Mouse (Mus musculus) kidney, embryonic 16.5 days (tissue): ENCODE data around the gene 1700025G04Rik. TPM values are rescaled to one million over a fixed set of nuclear protein-coding genes. Genes with fewer than 3 reads are reported as not detected.

ENCODE experiments used
- ATAC-seq: fragments of 200-750 bp; cut with Nextera tagmentation; 2 replicates; pipeline ENCODE4 v1.8.0; 2017; ENCODE audit warnings: moderate TSS enrichment; ENCODE audit not compliant: low FRiP score, low TSS enrichment
- H3K27ac ChIP-seq: fragments of 300-500 bp; sonication (generic); 2 replicates; pipeline ENCODE4 v1.5.1; 2014; ENCODE audit warnings: low read length
- H3K27me3 ChIP-seq: fragments of 300-500 bp; sonication (generic); 2 replicates; pipeline ENCODE4 v1.6.1; 2014; ENCODE audit warnings: low read length, control low read depth, mixed read lengths; ENCODE audit not compliant: insufficient read depth
- H3K36me3 ChIP-seq: fragments of 300-500 bp; sonication (generic); 2 replicates; pipeline ENCODE4 v1.6.1; 2014; ENCODE audit warnings: low read length, control low read depth, mixed read lengths; ENCODE audit not compliant: insufficient read depth
- H3K4me1 ChIP-seq: fragments of 300-500 bp; sonication (generic); 2 replicates; pipeline ENCODE4 v1.6.1; 2014; ENCODE audit warnings: low read length, control low read depth, mixed read lengths; ENCODE audit not compliant: insufficient read depth
- H3K4me2 ChIP-seq: fragments of 300-500 bp; sonication (generic); replicated peaks from 2 replicates; pipeline ENCODE4 v1.6.1; 2014; ENCODE audit warnings: low read depth, low read length
- H3K4me3 ChIP-seq: fragments of 300-500 bp; sonication (generic); 2 replicates; pipeline ENCODE4 v1.5.1; 2014; ENCODE audit warnings: mild to moderate bottlenecking, low read length
- H3K9ac ChIP-seq: fragments of 300-500 bp; sonication (generic); replicated peaks from 2 replicates; pipeline ENCODE4 v1.6.1; 2014; ENCODE audit warnings: low read length
- H3K9me3 ChIP-seq: fragments of 300-500 bp; sonication (generic); 2 replicates; pipeline ENCODE4 v1.6.1; 2016; ENCODE audit warnings: low read length, control low read depth
- WGBS: fragments of 180-500 bp; shearing (Covaris S2); extraction: QIAGEN DNeasy Blood & Tissue Kit; methylation state at CpG from one replicate; pipeline ENCODE4 v1.1.7; 2014; 5-methylcytosine and 5-hydroxymethylcytosine counted together
- polyA plus RNA-seq: library from polyadenylated mRNA; unstranded; fragments of >200 nt; fragmentation: Nextera tagmentation; extraction: Ambion mirVana; gene quantifications from 2 replicates; pipeline ENCODE4 v1.2.1, GENCODE M21; 2015

1700025G04Rik gene
- polyA plus RNA-seq, 1 experiment from 2014 or later, result 15.4 TPM

DNA sequence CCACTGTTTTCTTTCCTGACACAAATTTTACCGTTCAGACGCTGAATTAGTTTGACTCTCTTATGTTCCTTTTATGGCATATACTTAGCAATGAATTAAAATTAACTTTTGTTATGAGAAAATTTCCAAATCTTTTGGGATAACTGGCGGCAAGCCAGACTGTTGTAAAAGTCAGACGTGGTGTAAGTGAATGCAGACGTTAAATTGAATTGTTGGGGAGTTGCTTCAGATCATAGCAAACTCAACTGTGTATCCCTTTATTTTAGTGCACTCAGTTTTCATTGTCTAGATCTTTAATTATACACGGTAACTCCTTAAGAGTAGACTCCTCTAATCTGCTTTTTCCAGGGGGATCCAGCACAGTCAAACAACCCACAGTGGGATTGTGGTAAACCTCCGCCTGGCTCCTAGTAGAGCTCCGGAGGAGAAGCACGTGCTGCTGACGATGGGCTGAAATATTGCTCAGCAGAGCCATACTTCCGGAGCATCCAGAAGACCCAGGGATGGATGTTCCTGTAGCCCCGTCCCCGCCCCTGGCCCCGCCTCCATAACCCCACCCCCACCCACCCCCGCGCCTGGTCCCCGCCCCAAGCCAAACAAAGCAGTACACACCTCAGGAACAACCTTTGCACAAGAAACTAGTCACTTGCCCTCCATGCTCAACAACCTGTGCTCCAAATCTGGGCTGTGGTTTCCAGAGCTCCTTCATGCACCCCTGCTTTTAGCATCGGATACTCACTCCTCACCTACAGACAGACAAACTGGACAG, 65.7 kb downstream of the 1700025G04Rik start:
- H3K9ac ChIP-seq, result no peak overlapping the region
- 0 out of 2 replicates have a peak, but pooled peaks cover 3% of the 10 kb centered on the region for H3K36me3 ChIP-seq
- 55% methylated on average over 18 of the region's 18 CpGs for WGBS
- no peak for ATAC-seq
- H3K4me2 ChIP-seq, result no peak overlapping the region
- no peaks in the 10 kb centered on the region for H3K27me3 ChIP-seq
- no peak overlapping the region for H3K4me3 ChIP-seq
- peaks cover 6% of the 10 kb centered on the region; the same call in 1 of the 2 replicates for H3K4me1 ChIP-seq
- H3K27ac ChIP-seq, result no peak overlapping the region
- H3K9me3 ChIP-seq, result no peaks in the 10 kb centered on the region

GRCm38 (mm10) chr1:152020812-152021211, 69.1 kb downstream of the 1700025G04Rik start:
- Histone ChIP-seq H3K27ac (no peak overlapping the region), H3K4me3 (no peak overlapping the region), H3K4me2 (no peak overlapping the region), H3K27me3 (no peaks in the 10 kb centered on the region), H3K4me1 (peaks cover 15% of the 10 kb centered on the region; the same call in 1 of the 2 replicates), H3K9me3 (no peaks in the 10 kb centered on the region), H3K36me3 (0 out of 2 replicates have a peak, but pooled peaks cover 3% of the 10 kb centered on the region), H3K9ac (no peak overlapping the region)
- 87% methylated on average over 6 of the region's 6 CpGs for WGBS
- ATAC-seq, result no peak

DNA sequence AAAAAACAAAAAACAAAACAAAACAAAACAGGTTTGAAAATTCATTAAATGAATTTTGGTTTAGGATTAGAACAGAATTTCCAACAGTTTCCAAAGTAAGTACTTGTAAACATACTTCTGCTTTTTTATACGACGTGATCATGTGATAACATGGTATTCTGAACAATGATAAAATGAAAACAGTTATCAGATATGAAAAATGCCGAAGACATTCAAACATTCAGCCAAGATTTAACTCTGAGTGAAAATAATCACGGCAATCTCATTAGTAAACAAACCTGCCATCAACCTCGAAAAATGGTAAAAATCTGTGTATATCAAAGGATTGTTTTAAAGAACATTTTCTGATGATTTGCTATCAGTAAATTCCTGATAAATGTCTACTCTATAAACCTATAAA, 69.9 kb downstream of the 1700025G04Rik start:
- no peak overlapping the region for H3K4me2 ChIP-seq
- H3K4me1 ChIP-seq, result peaks cover 15% of the 10 kb centered on the region; the same call in 1 of the 2 replicates
- no peaks in the 10 kb centered on the region for H3K9me3 ChIP-seq
- H3K27me3 ChIP-seq, result no peaks in the 10 kb centered on the region
- 0 out of 2 replicates have a peak, but pooled peaks cover 2% of the 10 kb centered on the region for H3K36me3 ChIP-seq
- no peak overlapping the region for H3K27ac ChIP-seq
- no peak overlapping the region for H3K4me3 ChIP-seq
- 87% methylated on average over 5 of the region's 5 CpGs for WGBS
- no peak for ATAC-seq
- no peak overlapping the region for H3K9ac ChIP-seq

GRCm38 (mm10) chr1:152019196-152019595, 70.7 kb downstream of the 1700025G04Rik start:
- no peak overlapping the region for H3K27ac ChIP-seq
- H3K27me3 ChIP-seq, result no peaks in the 10 kb centered on the region
- no peak overlapping the region for H3K9ac ChIP-seq
- no peaks in the 10 kb centered on the region for H3K36me3 ChIP-seq
- 8% methylated on average over 5 of the region's 5 CpGs for WGBS
- no peak overlapping the region for H3K4me2 ChIP-seq
- peaks cover 15% of the 10 kb centered on the region; the same call in 1 of the 2 replicates for H3K4me1 ChIP-seq
- ATAC-seq, result peak; percentile 86
- no peak overlapping the region for H3K4me3 ChIP-seq
- H3K9me3 ChIP-seq, result no peaks in the 10 kb centered on the region

DNA sequence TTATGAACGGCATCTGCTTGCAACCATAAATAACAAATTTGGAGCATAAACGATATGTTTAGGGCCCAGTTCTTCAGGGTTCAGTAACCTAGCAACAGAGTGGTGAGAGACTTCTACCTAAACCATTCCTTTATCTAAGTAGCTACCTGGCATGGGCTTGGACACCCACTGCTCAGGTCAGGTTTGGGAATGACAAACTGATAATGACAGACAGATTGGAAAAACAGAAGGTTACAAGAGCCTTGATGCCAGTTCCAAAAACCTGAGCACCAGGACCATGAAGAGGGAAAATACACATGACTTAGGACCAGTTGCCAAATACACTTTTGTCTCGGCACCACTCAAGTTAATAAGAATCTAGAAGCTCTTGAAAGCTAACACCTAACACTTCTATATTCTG, 71.6 kb downstream of the 1700025G04Rik start:
- Histone ChIP-seq H3K4me2 (no peak overlapping the region), H3K27me3 (no peaks in the 10 kb centered on the region), H3K4me1 (peaks cover 15% of the 10 kb centered on the region; the same call in 1 of the 2 replicates), H3K4me3 (no peak overlapping the region), H3K36me3 (no peaks in the 10 kb centered on the region), H3K9me3 (no peaks in the 10 kb centered on the region), H3K9ac (no peak overlapping the region), H3K27ac (no peak overlapping the region)
- ATAC-seq, result no peak
- WGBS, result 61% methylated on average over 3 of the region's 3 CpGs

GRCm38 (mm10) chr1:152016663-152017062, 73.3 kb downstream of the 1700025G04Rik start:
- H3K4me3 ChIP-seq, result no peak overlapping the region
- peaks cover 15% of the 10 kb centered on the region; the same call in 1 of the 2 replicates for H3K4me1 ChIP-seq
- no peak overlapping the region for H3K9ac ChIP-seq
- no peak overlapping the region for H3K27ac ChIP-seq
- no peaks in the 10 kb centered on the region for H3K36me3 ChIP-seq
- H3K27me3 ChIP-seq, result no peaks in the 10 kb centered on the region
- H3K4me2 ChIP-seq, result no peak overlapping the region
- no peaks in the 10 kb centered on the region for H3K9me3 ChIP-seq
- WGBS, result 88% methylated on average over 3 of the region's 3 CpGs
- ATAC-seq, result no peak

- H3K4me2 ChIP-seq, result no peak overlapping the region
- WGBS, result 87% methylated on average over 7 of the region's 7 CpGs
- H3K27ac ChIP-seq, result no peak overlapping the region
- no peak for ATAC-seq
- no peaks in the 10 kb centered on the region for H3K36me3 ChIP-seq
- no peak overlapping the region for H3K4me3 ChIP-seq
- peaks cover 15% of the 10 kb centered on the region; the same call in 1 of the 2 replicates for H3K4me1 ChIP-seq
- H3K9me3 ChIP-seq, result no peaks in the 10 kb centered on the region
- H3K27me3 ChIP-seq, result no peaks in the 10 kb centered on the region
- H3K9ac ChIP-seq, result no peak overlapping the region
Measured at GRCm38 (mm10) chr1:152015555-152016125, 74.3 kb downstream of the 1700025G04Rik start.

DNA sequence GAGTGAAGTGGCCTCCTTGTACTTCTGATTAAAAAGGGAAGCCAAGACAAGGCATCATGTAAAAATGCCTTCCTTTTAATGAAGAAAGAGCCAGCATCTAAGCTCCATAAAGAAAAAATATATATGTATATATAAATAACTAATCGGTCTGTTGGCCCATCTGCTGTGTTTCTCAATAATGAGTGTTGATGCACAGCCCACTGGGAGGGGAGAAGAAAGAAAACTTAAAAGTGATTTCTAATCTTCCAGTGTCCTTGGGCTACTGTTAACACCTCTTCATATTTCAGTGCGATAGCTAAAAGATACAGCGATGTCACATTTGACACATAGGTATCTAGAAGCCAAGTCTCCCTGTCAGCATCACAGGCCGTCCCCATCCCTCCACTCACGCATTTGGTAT, 78.2 kb downstream of the 1700025G04Rik start:
- WGBS, result 88% methylated on average over 5 of the region's 5 CpGs
- no peaks in the 10 kb centered on the region for H3K36me3 ChIP-seq
- H3K9me3 ChIP-seq, result no peaks in the 10 kb centered on the region
- no peaks in the 10 kb centered on the region for H3K4me1 ChIP-seq
- H3K27me3 ChIP-seq, result no peaks in the 10 kb centered on the region
- no peak overlapping the region for H3K4me2 ChIP-seq
- H3K4me3 ChIP-seq, result no peak overlapping the region
- H3K9ac ChIP-seq, result no peak overlapping the region
- H3K27ac ChIP-seq, result no peak overlapping the region
- ATAC-seq, result no peak

GRCm38 (mm10) chr1:152010251-152010980, 79.5 kb downstream of the 1700025G04Rik start:
- no peak overlapping the region for H3K27ac ChIP-seq

More at GRCm38 (mm10) chr1:152010251-152010980, 79.5 kb downstream of the 1700025G04Rik start:
- WGBS, result 72% methylated on average over 13 of the region's 13 CpGs
- Histone ChIP-seq H3K4me2 (no peak overlapping the region), H3K9me3 (no peaks in the 10 kb centered on the region), H3K27me3 (no peaks in the 10 kb centered on the region), H3K9ac (no peak overlapping the region), H3K4me3 (no peak overlapping the region), H3K36me3 (peaks cover 9% of the 10 kb centered on the region; the same call in 1 of the 2 replicates), H3K4me1 (no peaks in the 10 kb centered on the region)
- ATAC-seq, result no peak
